Comparison of ENCODE assay signal across 27 mouse cellular contexts in the genomic region with DNA sequence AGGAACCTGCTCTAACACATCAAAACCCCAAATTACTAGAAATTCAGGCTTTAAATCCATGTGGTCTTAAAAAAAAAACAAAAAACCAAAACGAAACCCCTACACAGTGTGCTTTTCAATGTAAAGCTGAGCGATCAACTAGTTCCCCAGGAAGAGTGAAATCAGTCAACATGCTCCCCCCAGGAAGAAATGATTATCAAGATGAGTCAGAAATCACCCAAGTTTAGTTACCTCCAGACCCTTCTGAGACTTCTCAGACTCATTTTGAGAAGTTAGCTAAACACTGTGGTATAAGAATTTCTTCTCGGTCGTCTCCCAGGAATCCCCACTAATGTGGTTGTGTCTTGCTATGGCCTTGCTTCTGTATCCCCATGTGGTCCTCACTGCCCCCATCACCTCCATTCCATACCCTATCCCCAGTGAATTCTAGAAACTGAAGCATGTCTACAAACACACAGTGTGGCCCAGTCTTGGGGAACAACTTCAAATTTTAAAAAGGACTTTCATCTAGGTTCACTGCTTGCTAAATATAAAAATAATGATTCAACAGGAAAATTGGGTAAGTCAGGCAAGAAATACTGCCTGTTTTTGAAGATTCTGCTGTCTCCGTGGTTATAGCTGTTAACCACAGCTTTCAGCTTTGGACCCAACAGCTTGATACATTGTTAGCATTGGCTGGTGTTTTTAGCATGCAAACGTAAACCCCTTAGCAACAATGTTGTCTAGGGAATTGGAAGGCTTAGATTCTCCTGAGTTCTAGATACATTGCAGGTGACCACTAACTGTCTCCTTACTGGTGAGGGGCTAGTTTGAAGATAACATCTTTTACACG. TPM values are rescaled to one million over a fixed set of nuclear protein-coding genes. Genes with fewer than 3 reads are reported as not detected.
DNase-seq lines count a peak whose midpoint lies in the region; ATAC-seq and TF ChIP-seq lines count a peak whose summit lies in the region.
"Had no signal": no experiment of that assay in that cellular context is flagged by ENCODE, and none has a peak within 500 bp of the region (broad histone marks: within the 10 kb centered on the region; RNA-seq: fewer than 3 reads in every experiment).

No protein-coding gene starts in this region.

- H3K27me3 ChIP-seq in CH12.LX (replicated peaks), result no peaks in the 10 kb centered on the region
- H3K27me3 ChIP-seq in cerebellum, adult 2 months (ENCODE audit: control insufficient read depth, insufficient read depth, low read length), result no peaks in the 10 kb centered on the region
- H3K27me3 ChIP-seq: heart, embryonic 15.5 days; megakaryocyte, embryonic 14.5 days had no signal

- H3K79me2 ChIP-seq in CH12.LX (replicated peaks; ENCODE audit: control insufficient read depth, extremely low read depth, insufficient read depth, poor library complexity, severe bottlenecking), result no peaks in the 10 kb centered on the region

- H3K9me3 ChIP-seq in CH12.LX (replicated peaks; ENCODE audit: low read length), result peaks cover 8% of the 10 kb centered on the region
- H3K9me3 ChIP-seq: heart, embryonic 15.5 days; megakaryocyte, embryonic 14.5 days had no signal

- no peak overlapping the region for H3K9ac ChIP-seq in CH12.LX (ENCODE audit: insufficient read depth, low read depth)
- H3K9ac ChIP-seq: heart, embryonic 15.5 days had no signal

- peaks cover 0 to 36% of the 10 kb centered on the region in 2 experiments; a peak in 2 of 4 replicates for H3K4me1 ChIP-seq in CH12.LX (ENCODE audit: control insufficient read depth in 1 of 2, insufficient read depth in 2 of 2)
- no peaks in the 10 kb centered on the region for H3K4me1 ChIP-seq in cerebellum, adult 2 months (ENCODE audit: control insufficient read depth, insufficient read depth, low read length)

- dilution Hi-C loops in CH12.LX (cut with MboI; ENCODE audit: extremely low pct_ligation_motif_present, extremely low pct_unique_long_range_greater_than_20kb, low sequenced_read_pairs), result no loop called here

- no peak for TF ChIP-seq POLR2A in CH12.LX (IDR thresholded peaks at IDR 0.05; ENCODE audit: low read depth, low read length)
- no peak for TF ChIP-seq POLR2A in cerebellum, adult 2 months (IDR thresholded peaks at IDR 0.05; ENCODE audit: borderline replicate concordance, insufficient read depth, low read length)

- TF ChIP-seq EP300 in CH12.LX (IDR thresholded peaks at IDR 0.05; ENCODE audit: low read length), result peak; percentile 99

- no peak overlapping the region for H3K4me3 ChIP-seq in CH12.LX (replicated peaks in 1 of 3; ENCODE audit: low read depth in 2 of 3, low read length in 2 of 3, poor library complexity in 1 of 3)
- no peak overlapping the region for H3K4me3 ChIP-seq in cerebellum, adult 2 months (replicated peaks; ENCODE audit: insufficient read depth, low read depth, low read length)
- H3K4me3 ChIP-seq: heart, adult 2 months; heart, embryonic 15.5 days; layer of hippocampus, adult 2 months; megakaryocyte, embryonic 14.5 days had no signal

- no peaks in the 10 kb centered on the region for H3K36me3 ChIP-seq in CH12.LX (replicated peaks in 1 of 2; ENCODE audit: control insufficient read depth in 1 of 2, insufficient read depth in 1 of 2, low read length in 1 of 2)
- H3K36me3 ChIP-seq: heart, embryonic 15.5 days had no signal

- in situ Hi-C loops in CH12.LX (cut with MboI; ENCODE audit: low pct_ligation_motif_present, low pct_unique_long_range_greater_than_20kb, low sequenced_read_pairs), result loop anchor here (5.0 kb wide), 1 partner anchor 319 kb away; no protein-coding TSS in a partner anchor

- peak overlapping the region; percentile 64 for H3K4me2 ChIP-seq in CH12.LX (ENCODE audit: insufficient read depth, low read depth, poor library complexity, severe bottlenecking)
- H3K4me2 ChIP-seq: heart, embryonic 15.5 days had no signal

- DNase-seq in 416B (ENCODE audit: low read depth), result peak; percentile 92
- DNase-seq in CH12.LX (ENCODE audit: extremely low read depth), result peak; percentile 88
- peak; percentile 26 for DNase-seq in fibroblast of lung, adult 2 months (ENCODE audit: low read depth)
- DNase-seq in thymus, postnatal 10 days (ENCODE audit: low spot score in 2 of 2), result no peak
- DNase-seq in adrenal gland, adult 18-20 months (ENCODE audit: low spot score in 2 of 2), result no peak
- DNase-seq in cerebellum, adult 2 months, result no peak
- no peak for DNase-seq in spleen, postnatal 14 days (ENCODE audit: low spot score in 2 of 2)
- DNase-seq: adrenal gland, adult 2 months; B cell, adult 2 months; cerebellum, postnatal 14 days; embryo, embryonic 11 days; heart, adult 2 months; heart, postnatal 4 days; kidney, adult 11 months; layer of hippocampus, postnatal 36 days; left cerebral cortex, postnatal 4 days; liver; midbrain, embryonic 14.5 days; retina, postnatal 1 day; thymus, postnatal 36 days had no signal

- 91% methylated on average over 7 of the region's 7 CpGs for WGBS in cerebellum, adult 2 months

- peak; percentile 55 for ATAC-seq in megakaryocyte progenitor cell, adult 5-6 weeks (replicated peaks; ENCODE audit: poor library complexity)
- ATAC-seq: hindbrain, embryonic 16.5 days; lung, postnatal 0 days had no signal

- no peak for TF ChIP-seq CTCF in CH12.LX (conservative IDR thresholded peaks at IDR 0.05 in 1 of 2, IDR thresholded peaks at IDR 0.05 in 1 of 2; ENCODE audit: low read depth in 2 of 2, low read length in 2 of 2)
- TF ChIP-seq CTCF in cerebellum, adult 2 months (IDR thresholded peaks at IDR 0.05; ENCODE audit: borderline replicate concordance, insufficient read depth, low read depth, low read length), result no peak

- H3K27ac ChIP-seq in CH12.LX (ENCODE audit: insufficient read depth, low read depth), result no peak overlapping the region
- no peak overlapping the region for H3K27ac ChIP-seq in cerebellum, adult 2 months (ENCODE audit: insufficient read depth, low read length)
- H3K27ac ChIP-seq: heart, adult 2 months; heart, embryonic 15.5 days; kidney, postnatal 0 days; layer of hippocampus, adult 2 months had no signal

- TF ChIP-seq RAD21 in CH12.LX (IDR thresholded peaks at IDR 0.05; ENCODE audit: low read depth, low read length), result no peak

TF ChIP-seq in CH12.LX, 34 proteins besides CTCF, POLR2A, EP300 and RAD21:
- TF ChIP-seq RCOR1 (conservative IDR thresholded peaks at IDR 0.05; ENCODE audit: low read depth, low read length) (peak; percentile 99), NRF1 (IDR thresholded peaks at IDR 0.05; ENCODE audit: low read depth, low read length) (no peak), SIN3A (IDR thresholded peaks at IDR 0.05; ENCODE audit: low read length) (peak; percentile 69), TCF12 (IDR thresholded peaks at IDR 0.05; ENCODE audit: low read depth, low read length) (peak; percentile 77; the same call in 1 of the 2 replicates), KAT2A (IDR thresholded peaks at IDR 0.05; ENCODE audit: insufficient replicate concordance, low read length) (no peak), SMC3 (IDR thresholded peaks at IDR 0.05; ENCODE audit: low read depth, low read length) (0 out of 2 replicates have a peak, but pooled peaks have one; percentile 1), JUN (IDR thresholded peaks at IDR 0.05; ENCODE audit: insufficient read depth, low read depth, low read length) (peak; percentile 98), ZC3H11A (IDR thresholded peaks at IDR 0.05; ENCODE audit: low read depth, low read length) (no peak), PAX5 (IDR thresholded peaks at IDR 0.05; ENCODE audit: low read length) (no peak), UBTF (IDR thresholded peaks at IDR 0.05; ENCODE audit: low read depth, low read length) (no peak), MAZ (IDR thresholded peaks at IDR 0.05; ENCODE audit: low read depth, low read length) (peak; percentile 93), MAFK (IDR thresholded peaks at IDR 0.05; ENCODE audit: insufficient replicate concordance, low read length) (peak; percentile 88), ETS1 (conservative IDR thresholded peaks at IDR 0.05; ENCODE audit: low read depth, low read length) (peak; percentile 94), IRF4 (IDR thresholded peaks at IDR 0.05; ENCODE audit: low read depth, low read length) (peak; percentile 99), CHD2 (IDR thresholded peaks at IDR 0.05; ENCODE audit: low read length) (peak; percentile 88), MEF2A (IDR thresholded peaks at IDR 0.05; ENCODE audit: borderline replicate concordance, low read depth, low read length) (peak; percentile 97), MYC (IDR thresholded peaks at IDR 0.05; ENCODE audit: low read depth, low read length) (0 out of 2 replicates have a peak, but pooled peaks have one; percentile 82), ZNF384 (IDR thresholded peaks at IDR 0.05; ENCODE audit: low read depth, low read length) (peak; percentile 90), BHLHE40 (IDR thresholded peaks at IDR 0.05; ENCODE audit: low read depth, low read length) (peak; percentile 89), USF1 (IDR thresholded peaks at IDR 0.05; ENCODE audit: low read depth, low read length) (no peak), MAX (IDR thresholded peaks at IDR 0.05; ENCODE audit: low read length) (peak; percentile 47; the same call in 1 of the 2 replicates), JUND (conservative IDR thresholded peaks at IDR 0.05; ENCODE audit: low read depth, low read length) (peak; percentile 99)
TF ChIP-seq in CH12.LX: peak in this region for 16.

RNA-seq across cellular contexts. Expression of a gene that starts 39.6 kb away (rescaled TPM):
- total RNA-seq in CH12.LX (2012; rRNA removed) (0.34 and 0.71 TPM in 2 replicates), CH12.LX (2014; rRNA removed) (0.66 and 0.90 TPM in 2 replicates)
- polyA plus RNA-seq in CH12.LX (2012; ENCODE audit: insufficient read length, low read depth), result 0.79 and 0.99 TPM in 2 replicates
- total RNA-seq in megakaryocyte progenitor cell, adult 5-6 weeks (2015), result 0.85 and 1.7 TPM in 2 replicates
- 0.46 TPM in 1 of 2 replicates, not detected in the other for total RNA-seq in megakaryocyte progenitor cell, adult 5-6 weeks (2017)
- 1 to 10 TPM; 1.2 to 2.0 TPM for total RNA-seq in adrenal gland, adult 18-20 months (2021)
- 4.4 and 6.0 TPM in 2 replicates for polyA plus RNA-seq in cerebellum, adult 2 months (2012; rRNA removed)

Comparison
In these comparisons a context has a peak if more than half of its experiments do, and no peak if none do; other contexts are left out.
1. DNase-seq: peak in 416B (single experiment), CH12.LX (single experiment) and fibroblast of lung, adult 2 months (single experiment); none in thymus, postnatal 10 days (0 of 2), adrenal gland, adult 18-20 months (0 of 2), cerebellum, adult 2 months (0 of 2) and spleen, postnatal 14 days (0 of 2).